ENCODE assay signal across 8 mouse cellular contexts in the genomic region with DNA sequence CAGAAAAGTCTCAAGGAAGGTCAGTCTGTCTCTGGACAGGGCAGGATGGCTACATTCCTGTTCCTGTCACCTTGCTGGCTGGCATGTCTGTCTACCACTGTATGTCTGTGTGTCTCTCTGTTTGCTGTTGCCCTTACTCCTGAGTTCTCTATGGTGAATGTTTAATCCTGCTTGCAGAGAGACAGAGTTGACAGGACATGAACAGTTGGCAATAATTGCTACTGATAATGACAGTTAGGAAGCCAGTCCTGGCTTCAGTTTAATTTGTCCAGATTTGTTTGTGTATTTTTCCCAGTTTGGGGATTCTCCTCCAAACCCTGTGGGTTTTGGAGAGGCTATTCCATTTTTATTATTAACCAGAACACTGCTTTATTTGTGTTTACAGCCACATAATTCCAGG.
DNase-seq lines count a peak whose midpoint lies in the region; ATAC-seq and TF ChIP-seq lines count a peak whose summit lies in the region.

No protein-coding gene starts in this region.

- H3K4me3 ChIP-seq in heart, embryonic 13.5 days, result peak overlapping the region; percentile 43
- no peak overlapping the region for H3K4me3 ChIP-seq in neural tube, embryonic 12.5 days
- no peak overlapping the region for H3K4me3 ChIP-seq in liver, embryonic 11.5 days (ENCODE audit: low read depth, low read length)
- H3K4me3 ChIP-seq in stomach, postnatal 0 days (ENCODE audit: low read depth, low read length), result no peak overlapping the region

- no peaks in the 10 kb centered on the region for H3K36me3 ChIP-seq in heart, embryonic 13.5 days
- H3K36me3 ChIP-seq in neural tube, embryonic 12.5 days, result no peaks in the 10 kb centered on the region
- H3K36me3 ChIP-seq in liver, embryonic 11.5 days (ENCODE audit: control insufficient read depth, insufficient read depth, low read length), result no peaks in the 10 kb centered on the region
- H3K36me3 ChIP-seq in stomach, postnatal 0 days (ENCODE audit: control insufficient read depth, insufficient read depth, low read length), result no peaks in the 10 kb centered on the region; the same call in 1 of the 2 replicates

- peak overlapping the region; percentile 68 for H3K4me2 ChIP-seq in heart, embryonic 13.5 days
- peak overlapping the region; percentile 45 for H3K4me2 ChIP-seq in neural tube, embryonic 12.5 days (replicated peaks)
- H3K4me2 ChIP-seq in liver, embryonic 11.5 days, result peak overlapping the region; percentile 45
- peak overlapping the region; percentile 47 for H3K4me2 ChIP-seq in stomach, postnatal 0 days (replicated peaks; ENCODE audit: low read depth)

- ATAC-seq in heart, embryonic 13.5 days (ENCODE audit: extremely low read depth, insufficient number of reproducible peaks, low FRiP score, low TSS enrichment), result no peak
- ATAC-seq in neural tube, embryonic 12.5 days (ENCODE audit: low FRiP score, low read depth), result no peak
- ATAC-seq in liver, embryonic 11.5 days (replicated peaks; ENCODE audit: low FRiP score), result no peak
- no peak for ATAC-seq in stomach, postnatal 0 days (ENCODE audit: low FRiP score, low TSS enrichment)

- no peaks in the 10 kb centered on the region for H3K27me3 ChIP-seq in heart, embryonic 13.5 days (replicated peaks)
- H3K27me3 ChIP-seq in neural tube, embryonic 12.5 days (replicated peaks), result no peaks in the 10 kb centered on the region
- no peaks in the 10 kb centered on the region for H3K27me3 ChIP-seq in liver, embryonic 11.5 days (replicated peaks; ENCODE audit: control insufficient read depth, insufficient read depth, low read length)
- no peaks in the 10 kb centered on the region for H3K27me3 ChIP-seq in stomach, postnatal 0 days (ENCODE audit: control insufficient read depth, insufficient read depth, low read length)

- TF ChIP-seq CTCF in stomach, postnatal 0 days (IDR thresholded peaks at IDR 0.05; ENCODE audit: low read depth), result no peak

- no peaks in the 10 kb centered on the region for H3K9me3 ChIP-seq in heart, embryonic 13.5 days
- H3K9me3 ChIP-seq in neural tube, embryonic 12.5 days, result no peaks in the 10 kb centered on the region
- H3K9me3 ChIP-seq in liver, embryonic 11.5 days (ENCODE audit: control insufficient read depth, low read length), result no peaks in the 10 kb centered on the region
- no peaks in the 10 kb centered on the region for H3K9me3 ChIP-seq in stomach, postnatal 0 days (ENCODE audit: control insufficient read depth, low read length)

- intact Hi-C loops in left cerebral cortex, postnatal 25 days (cut with DNase I), result loop anchor here (1.0 to 2.0 kb wide), 3 partner anchors 102 to 198 kb away; a partner anchor contains a TSS

- no peak for TF ChIP-seq EP300 in stomach, postnatal 0 days (optimal IDR thresholded peaks at IDR 0.05)

- H3K27ac ChIP-seq in heart, embryonic 13.5 days (replicated peaks), result peak overlapping the region; percentile 87
- H3K27ac ChIP-seq in neural tube, embryonic 12.5 days, result no peak overlapping the region
- H3K27ac ChIP-seq in liver, embryonic 11.5 days (ENCODE audit: low read depth, low read length), result peak overlapping the region; percentile 45; the same call in 1 of the 2 replicates
- peak overlapping the region; percentile 61 for H3K27ac ChIP-seq in stomach, postnatal 0 days (replicated peaks)

- peak overlapping the region; percentile 75 for H3K9ac ChIP-seq in heart, embryonic 13.5 days
- H3K9ac ChIP-seq in neural tube, embryonic 12.5 days, result no peak overlapping the region
- no peak overlapping the region for H3K9ac ChIP-seq in liver, embryonic 11.5 days (ENCODE audit: low read depth, low read length)
- H3K9ac ChIP-seq in stomach, postnatal 0 days (ENCODE audit: low read length), result no peak overlapping the region

- no peak for DNase-seq in heart, adult 8-10 months (ENCODE audit: low spot score)
- DNase-seq in neural tube, embryonic 10.5 days (ENCODE audit: extremely low spot score, low spot score), result no peak
- DNase-seq in liver, embryonic 11.5 days (ENCODE audit: low spot score), result no peak
- DNase-seq in stomach, postnatal 0 days (ENCODE audit: low spot score), result no peak
- no peak for DNase-seq in frontal cortex, postnatal 25 days (ENCODE audit: low spot score in 2 of 2)
- DNase-seq in left cerebral cortex, postnatal 25 days (ENCODE audit: low spot score in 2 of 2), result no peak

- H3K4me1 ChIP-seq in heart, embryonic 13.5 days, result peaks cover 79% of the 10 kb centered on the region
- H3K4me1 ChIP-seq in neural tube, embryonic 12.5 days, result peaks cover 13% of the 10 kb centered on the region
- peaks cover 14% of the 10 kb centered on the region for H3K4me1 ChIP-seq in liver, embryonic 11.5 days (replicated peaks; ENCODE audit: control insufficient read depth, insufficient read depth, low read length)
- H3K4me1 ChIP-seq in stomach, postnatal 0 days (replicated peaks; ENCODE audit: control insufficient read depth, insufficient read depth), result peaks cover 2% of the 10 kb centered on the region; the same call in 1 of the 2 replicates
